Mouse (Mus musculus) lung, postnatal 0 days (tissue): Measurements from ENCODE around the gene Cpe. TPM values are rescaled to one million over a fixed set of nuclear protein-coding genes. Genes with fewer than 3 reads are reported as not detected.
A peak's percentile ranks its signal among the peaks of the same experiment; 100 is the strongest.

Experiments
- ATAC-seq: fragments of 200-750 bp; cut with Nextera tagmentation; 2 replicates; pipeline ENCODE4 v1.8.0; 2017; ENCODE audit warnings: moderate library complexity
- DNase-seq: peaks from one replicate; pipeline ENCODE4 v3.0.0-alpha.2; 2016; ENCODE audit warnings: low spot score
- H3K27ac ChIP-seq: fragments of 300-500 bp; sonication (generic); 2 replicates; pipeline ENCODE4 v1.5.1; 2014; ENCODE audit warnings: antibody characterized with exemption, mild to moderate bottlenecking, low read length, mixed read lengths
- H3K27me3 ChIP-seq: fragments of 300-500 bp; sonication (generic); replicated peaks from 2 replicates; pipeline ENCODE4 v1.6.1; 2014; ENCODE audit warnings: low read length, mixed read lengths; ENCODE audit not compliant: insufficient read depth
- H3K36me3 ChIP-seq: fragments of 300-500 bp; sonication (generic); 2 replicates; pipeline ENCODE4 v1.6.1; 2014; ENCODE audit warnings: low read length, mixed read lengths; ENCODE audit not compliant: insufficient read depth
- H3K4me1 ChIP-seq: fragments of 300-500 bp; sonication (generic); 2 replicates; pipeline ENCODE4 v1.6.1; 2014; ENCODE audit warnings: antibody characterized with exemption, low read depth, low read length, mixed read lengths; ENCODE audit not compliant: insufficient read depth
- H3K4me2 ChIP-seq: fragments of 300-500 bp; sonication (generic); replicated peaks from 2 replicates; pipeline ENCODE4 v1.6.1; 2014; ENCODE audit warnings: low read depth, mild to moderate bottlenecking, low read length, moderate library complexity, mixed read lengths
- H3K4me3 ChIP-seq: fragments of 300-500 bp; sonication (generic); 2 replicates; pipeline ENCODE4 v1.5.1; 2014; ENCODE audit warnings: low read depth, low read length
- H3K9ac ChIP-seq: fragments of 300-500 bp; sonication (generic); replicated peaks from 2 replicates; pipeline ENCODE4 v1.6.1; 2014; ENCODE audit warnings: low read depth, mild to moderate bottlenecking
- H3K9me3 ChIP-seq: fragments of 300-500 bp; sonication (generic); 2 replicates; pipeline ENCODE4 v1.6.1; 2016; ENCODE audit warnings: low read length, mixed read lengths
- CTCF ChIP-seq: IDR thresholded peaks from 2 replicates; pipeline ENCODE4 v1.5.1; 2016; ENCODE audit warnings: antibody characterized with exemption, mild to moderate bottlenecking
- EP300 ChIP-seq: IDR thresholded peaks from 2 replicates; pipeline ENCODE4 v1.6.1; 2016; ENCODE audit warnings: antibody characterized with exemption, mild to moderate bottlenecking, control low read depth
- WGBS: fragments of 180-500 bp; shearing (Covaris S2); extraction: QIAGEN DNeasy Blood & Tissue Kit; methylation state at CpG from one replicate; pipeline ENCODE4 v1.1.7; 2014; 5-methylcytosine and 5-hydroxymethylcytosine counted together
- polyA plus RNA-seq: library from polyadenylated mRNA; unstranded; fragments of >200 nt; fragmentation: Nextera tagmentation; extraction: Ambion mirVana; gene quantifications from 2 replicates; pipeline ENCODE4 v1.2.1, GENCODE M21; 2015

Cpe gene
- polyA plus RNA-seq, 1 experiment from 2014 or later, result 35.3 TPM

DNA sequence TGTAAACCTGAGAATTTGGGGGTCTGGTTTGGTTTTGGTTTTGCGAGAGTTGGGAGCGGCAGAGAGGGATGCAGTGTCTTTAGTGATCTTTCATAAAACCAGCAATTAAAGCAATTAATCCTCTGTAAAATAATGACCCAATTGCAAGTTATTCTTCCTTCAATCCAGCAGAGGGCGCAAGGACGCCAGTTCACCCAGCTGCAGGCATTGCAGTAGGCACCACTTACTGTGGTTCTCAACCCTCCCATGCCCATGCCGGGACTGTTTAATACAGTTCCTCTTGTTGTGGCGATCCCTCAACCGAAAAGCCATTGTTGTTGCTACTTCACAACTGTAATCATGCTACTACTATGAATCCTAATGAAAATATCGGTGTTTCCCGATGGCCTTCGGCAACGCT lies 74.2 kb downstream of the Cpe start:
- Histone ChIP-seq H3K9ac (no peak overlapping the region), H3K4me3 (no peak overlapping the region), H3K27me3 (no peaks in the 10 kb centered on the region), H3K36me3 (no peaks in the 10 kb centered on the region), H3K4me2 (no peak overlapping the region), H3K4me1 (no peaks in the 10 kb centered on the region), H3K9me3 (no peaks in the 10 kb centered on the region), H3K27ac (no peak overlapping the region)
- ATAC-seq (0 out of 2 replicates have a peak, but pooled peaks have one; percentile 40), DNase-seq (peak; percentile 62)
- WGBS, result 55% methylated on average over 11 of the region's 11 CpGs
- TF ChIP-seq CTCF (peak; percentile 83), EP300 (no peak)

DNA sequence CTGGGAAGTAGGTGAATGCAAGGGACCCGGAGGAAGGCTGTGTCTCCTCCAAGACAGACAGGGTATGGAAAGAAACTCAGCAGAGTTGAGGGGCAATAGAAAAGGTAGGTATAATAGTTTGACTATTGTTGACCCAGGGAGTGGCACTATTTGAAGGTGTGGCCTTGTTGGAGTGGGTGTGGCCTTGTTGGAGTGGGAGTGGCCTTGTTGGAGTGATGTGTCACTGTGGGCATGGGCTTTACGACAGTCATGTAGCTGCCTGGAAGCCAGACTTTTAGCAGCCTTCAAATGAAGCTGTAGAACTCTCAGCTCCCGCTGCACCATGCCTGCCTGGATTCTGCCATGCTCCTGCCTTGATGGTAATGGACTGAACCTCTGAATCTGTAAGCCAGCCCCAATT lies 76.3 kb downstream of the Cpe start:
- no peak for ATAC-seq
- DNase-seq, result no peak
- Histone ChIP-seq H3K27ac (no peak overlapping the region), H3K27me3 (no peaks in the 10 kb centered on the region), H3K36me3 (no peaks in the 10 kb centered on the region), H3K4me3 (no peak overlapping the region), H3K4me2 (no peak overlapping the region), H3K9ac (no peak overlapping the region), H3K9me3 (no peaks in the 10 kb centered on the region), H3K4me1 (no peaks in the 10 kb centered on the region)
- TF ChIP-seq CTCF (no peak), EP300 (no peak)
- 82% methylated on average over 3 of the region's 3 CpGs for WGBS

DNA sequence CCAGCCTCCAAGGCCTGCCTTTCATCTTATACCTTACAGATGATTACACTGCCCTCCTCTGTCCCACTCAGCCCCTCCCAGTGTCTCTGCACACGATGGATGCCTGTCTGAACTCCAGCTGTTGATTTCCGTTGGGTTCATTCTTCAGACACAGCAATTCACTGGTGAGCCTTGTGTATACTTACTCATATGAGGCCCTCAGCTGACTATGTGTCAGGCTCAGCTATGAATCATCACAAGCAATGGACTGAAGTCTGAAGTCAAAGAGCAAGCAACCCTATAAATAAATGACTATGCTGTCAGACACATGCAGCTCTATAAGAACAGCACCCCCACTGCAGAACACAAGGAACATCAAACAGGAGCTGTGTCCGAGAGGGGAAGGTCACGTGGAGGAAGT lies 77.4 kb downstream of the Cpe start:
- Histone ChIP-seq H3K4me3 (no peak overlapping the region), H3K4me2 (no peak overlapping the region), H3K27ac (no peak overlapping the region), H3K4me1 (no peaks in the 10 kb centered on the region), H3K9me3 (no peaks in the 10 kb centered on the region), H3K36me3 (no peaks in the 10 kb centered on the region), H3K9ac (no peak overlapping the region), H3K27me3 (no peaks in the 10 kb centered on the region)
- 57% methylated on average over 4 of the region's 4 CpGs for WGBS
- ATAC-seq, result no peak
- no peak for TF ChIP-seq CTCF
- no peak for TF ChIP-seq EP300
- no peak for DNase-seq

DNA sequence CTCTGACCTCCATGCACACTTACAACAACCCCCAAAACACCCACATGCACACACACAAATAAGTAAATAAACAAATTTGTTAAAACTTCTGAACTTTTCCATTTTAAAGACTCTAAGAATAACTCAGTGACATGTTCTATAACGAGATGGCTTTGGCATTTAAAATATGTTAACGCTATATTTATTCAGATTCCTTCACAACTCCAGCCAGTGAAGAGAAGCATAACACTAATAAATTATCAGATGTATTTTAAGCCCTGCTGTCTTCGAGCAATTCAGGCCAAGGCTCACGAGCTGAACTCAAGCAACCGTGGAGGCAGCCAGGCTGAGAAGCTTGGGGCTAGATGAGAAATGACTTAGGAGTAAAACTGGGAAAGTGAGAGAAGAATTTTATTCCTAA lies 79.2 kb downstream of the Cpe start:
- no peak overlapping the region for H3K4me2 ChIP-seq

DNA sequence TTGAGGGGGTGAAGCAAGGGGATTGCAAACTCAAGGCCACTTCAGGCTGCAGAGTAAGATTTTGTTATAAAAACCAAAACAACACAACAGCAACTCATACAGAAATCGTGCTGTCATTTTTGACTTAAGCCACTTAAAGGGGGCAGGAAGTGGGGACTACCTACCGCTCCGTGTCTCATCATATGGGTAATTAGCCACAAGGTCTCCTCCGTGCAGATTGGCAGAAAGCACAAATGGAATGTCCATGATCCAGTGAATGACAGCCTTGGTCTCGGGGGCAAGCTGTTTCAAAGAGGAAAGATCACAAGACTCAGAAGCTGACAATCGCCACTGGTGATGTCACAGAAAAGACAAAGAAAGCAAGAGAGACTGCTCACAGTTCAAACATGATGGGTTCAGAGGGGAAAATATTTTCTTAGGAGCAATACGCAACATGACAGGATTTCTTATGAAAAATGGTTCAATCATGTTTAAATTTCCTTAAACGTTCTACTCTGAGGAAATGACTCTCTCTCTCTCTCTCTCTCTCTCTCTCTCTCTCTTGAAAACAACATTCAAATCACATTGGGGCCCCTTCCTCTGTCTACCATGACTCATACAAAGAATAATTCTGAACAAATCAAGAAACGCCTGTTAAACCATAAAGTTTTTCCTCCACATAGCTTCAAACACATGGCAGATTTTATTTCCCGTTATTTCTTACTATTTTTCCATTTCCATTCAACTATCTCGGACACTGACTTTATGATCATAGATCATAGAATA lies 81.5 kb downstream of the Cpe start:
- no peak for TF ChIP-seq EP300
- no peak for TF ChIP-seq CTCF

More for the DNA sequence above, 79.2 kb downstream of the Cpe start:
- H3K27ac ChIP-seq, result no peak overlapping the region
- TF ChIP-seq CTCF (no peak), EP300 (no peak)
- no peak overlapping the region for H3K9ac ChIP-seq
- 64% methylated on average over 5 of the region's 5 CpGs for WGBS
- H3K4me3 ChIP-seq, result no peak overlapping the region
- H3K36me3 ChIP-seq, result no peaks in the 10 kb centered on the region
- H3K4me1 ChIP-seq, result no peaks in the 10 kb centered on the region
- H3K27me3 ChIP-seq, result no peaks in the 10 kb centered on the region
- ATAC-seq (no peak), DNase-seq (no peak)
- no peaks in the 10 kb centered on the region for H3K9me3 ChIP-seq

DNA sequence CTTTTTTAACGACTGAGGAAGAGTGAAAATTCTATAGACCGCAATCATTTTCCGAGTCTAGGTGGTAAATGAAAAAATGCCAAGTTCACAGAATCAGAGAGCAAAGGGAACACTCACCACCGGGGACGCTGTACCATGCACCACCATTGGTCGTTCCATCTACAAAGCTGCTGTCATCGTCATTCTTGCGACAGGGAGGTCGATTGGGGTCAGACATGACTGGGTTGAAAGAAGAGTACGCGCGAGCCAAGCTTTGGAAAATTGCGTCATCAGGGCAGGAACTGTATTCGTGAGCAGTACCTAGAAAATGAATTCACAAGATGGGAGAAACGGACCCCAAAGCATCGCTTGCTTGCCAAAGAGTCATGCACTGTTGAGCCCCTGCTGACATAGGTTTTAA lies 83.9 kb downstream of the Cpe start:
- Histone ChIP-seq H3K4me3 (no peak overlapping the region), H3K27ac (no peak overlapping the region), H3K4me1 (no peaks in the 10 kb centered on the region), H3K27me3 (no peaks in the 10 kb centered on the region), H3K4me2 (no peak overlapping the region), H3K36me3 (no peaks in the 10 kb centered on the region), H3K9me3 (no peaks in the 10 kb centered on the region), H3K9ac (no peak overlapping the region)
- no peak for ATAC-seq
- no peak for TF ChIP-seq CTCF
- TF ChIP-seq EP300, result no peak
- DNase-seq, result no peak
- WGBS, result 85% methylated on average over 16 of the region's 16 CpGs

More for the DNA sequence above, 81.5 kb downstream of the Cpe start:
- H3K27ac ChIP-seq, result no peak overlapping the region
- no peaks in the 10 kb centered on the region for H3K4me1 ChIP-seq
- no peaks in the 10 kb centered on the region for H3K36me3 ChIP-seq
- WGBS, result 66% methylated on average over 11 of the region's 11 CpGs
- no peak for ATAC-seq
- H3K9me3 ChIP-seq, result no peaks in the 10 kb centered on the region
- no peak for DNase-seq
- no peak overlapping the region for H3K4me3 ChIP-seq
- H3K27me3 ChIP-seq, result no peaks in the 10 kb centered on the region
- H3K9ac ChIP-seq, result no peak overlapping the region
- H3K4me2 ChIP-seq, result no peak overlapping the region
